ENCODE assay signal across 21 mouse cellular contexts in the genomic region with DNA sequence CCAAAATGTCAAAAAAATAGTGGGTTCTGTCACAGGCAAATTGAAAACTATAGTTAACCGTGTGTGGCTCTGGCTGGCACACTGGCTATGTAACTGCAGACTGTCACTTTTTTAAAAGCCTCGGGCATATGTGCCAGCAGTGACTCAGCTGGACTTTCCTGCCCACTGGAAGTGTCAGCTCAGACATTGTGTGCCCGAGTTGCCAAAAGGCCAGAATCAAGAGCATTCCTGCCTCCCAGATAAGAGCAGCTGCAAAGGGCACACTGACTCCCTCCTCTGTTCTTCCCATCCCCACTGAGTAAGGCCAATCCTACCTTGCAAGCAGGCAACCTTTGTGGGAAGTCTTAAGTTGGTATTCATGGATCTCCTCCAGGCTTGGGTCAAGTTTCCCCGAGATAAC. TPM values are rescaled to one million over a fixed set of nuclear protein-coding genes. Genes with fewer than 3 reads are reported as not detected.
A peak's percentile ranks its signal among the peaks of the same experiment; 100 is the strongest.
DNase-seq lines count a peak whose midpoint lies in the region; ATAC-seq lines count a peak whose summit lies in the region.
"Had no signal": no experiment of that assay in that cellular context is flagged by ENCODE, and none has a peak within 500 bp of the region (broad histone marks: within the 10 kb centered on the region; RNA-seq: fewer than 3 reads in every experiment).

No protein-coding gene starts in this region.

- no peak for ATAC-seq in megakaryocyte progenitor cell, adult 5-6 weeks (replicated peaks; ENCODE audit: poor library complexity)
- ATAC-seq: CD4-positive, CD25-positive, alpha-beta regulatory T cell, adult 4 months; hindbrain, embryonic 16.5 days; intestine, embryonic 16.5 days; liver, postnatal 0 days; midbrain, embryonic 15.5 days; Patski had no signal

- DNase-seq in lung, adult 18-20 months, result peak; percentile 52 to 53
- no peak for DNase-seq in lung, postnatal 4 days
- DNase-seq in 3T3-L1 (ENCODE audit: low read depth, low spot score), result peak; percentile 13
- DNase-seq in adrenal gland, adult 18-20 months (ENCODE audit: low spot score in 2 of 2), result peak; percentile 18 to 31
- peak; percentile 20 for DNase-seq in brain, adult 2 months (ENCODE audit: low read depth, low spot score)
- no peak for DNase-seq in kidney, adult 9 months
- DNase-seq: cerebellum, adult 11-12 months; cerebellum, postnatal 25 days; kidney, postnatal 4 days; left cerebral cortex, postnatal 4 days; liver; liver, postnatal 0 days; retina, postnatal 1 day; right cerebral cortex, postnatal 4 days; thymus, postnatal 36 days had no signal

RNA-seq across cellular contexts. Expression of a gene that starts 42.5 kb away (rescaled TPM):
- total RNA-seq in adrenal gland, adult 18-20 months (2021), result 100 to 1,000 TPM in 1 of 2 experiments, 10 to 100 TPM in 1; 89.9 to 206 TPM
- total RNA-seq in megakaryocyte progenitor cell, adult 5-6 weeks (2015), result 12.1 and 16.7 TPM in 2 replicates
- total RNA-seq in megakaryocyte progenitor cell, adult 5-6 weeks (2017), result 11.1 and 13.5 TPM in 2 replicates

Comparison
In these comparisons a context has a peak if more than half of its experiments do, and no peak if none do; other contexts are left out.
1. DNase-seq: peak in lung, adult 18-20 months (2 of 2), 3T3-L1 (single experiment), adrenal gland, adult 18-20 months (2 of 2) and brain, adult 2 months (single experiment); none in lung, postnatal 4 days (0 of 2) and kidney, adult 9 months (single experiment).
2. RNA of a gene that starts 42.5 kb away (total RNA-seq): 89.9 to 206 TPM in adrenal gland, adult 18-20 months; 11.1 to 16.7 TPM in megakaryocyte progenitor cell, adult 5-6 weeks; every median in the first group is over 4 times any median in the second.